Mouse (Mus musculus) kidney, embryonic 14.5 days (tissue): Measurements from ENCODE around the gene Psmb2. TPM values are rescaled to one million over a fixed set of nuclear protein-coding genes. Genes with fewer than 3 reads are reported as not detected.

Source experiments
- ATAC-seq: fragments of 200-750 bp; cut with Nextera tagmentation; 2 replicates; pipeline ENCODE4 v1.8.0; 2017; ENCODE audit warnings: moderate number of reproducible peaks, mild to moderate bottlenecking, moderate TSS enrichment, moderate library complexity; ENCODE audit not compliant: low FRiP score, low TSS enrichment
- H3K27ac ChIP-seq: fragments of 300-500 bp; sonication (generic); 2 replicates; pipeline ENCODE4 v1.5.1; 2014; ENCODE audit warnings: low read depth, mild to moderate bottlenecking, low read length, moderate library complexity, mixed read lengths
- H3K27me3 ChIP-seq: fragments of 300-500 bp; sonication (generic); 2 replicates; pipeline ENCODE4 v1.6.1; 2014; ENCODE audit warnings: mild to moderate bottlenecking, low read length; ENCODE audit not compliant: control insufficient read depth, insufficient read depth
- H3K36me3 ChIP-seq: fragments of 300-500 bp; sonication (generic); 2 replicates; pipeline ENCODE4 v1.6.1; 2014; ENCODE audit warnings: low read length, mixed read lengths; ENCODE audit not compliant: control insufficient read depth, insufficient read depth
- H3K4me1 ChIP-seq: fragments of 300-500 bp; sonication (generic); 2 replicates; pipeline ENCODE4 v1.6.1; 2014; ENCODE audit warnings: low read length, mixed read lengths; ENCODE audit not compliant: control insufficient read depth, insufficient read depth
- H3K4me2 ChIP-seq: fragments of 300-500 bp; sonication (generic); replicated peaks from 2 replicates; pipeline ENCODE4 v1.6.1; 2014; ENCODE audit warnings: low read depth, mild to moderate bottlenecking, low read length
- H3K4me3 ChIP-seq: fragments of 300-500 bp; sonication (generic); 2 replicates; pipeline ENCODE4 v1.5.1; 2014; ENCODE audit warnings: mild to moderate bottlenecking, low read length
- H3K9ac ChIP-seq: fragments of 300-500 bp; sonication (generic); 2 replicates; pipeline ENCODE4 v1.6.1; 2014; ENCODE audit warnings: low read depth, mild to moderate bottlenecking, low read length, moderate library complexity
- H3K9me3 ChIP-seq: fragments of 300-500 bp; sonication (generic); 2 replicates; pipeline ENCODE4 v1.6.1; 2016; ENCODE audit warnings: low read length; ENCODE audit not compliant: control insufficient read depth
- WGBS: fragments of 180-500 bp; shearing (Covaris S2); extraction: QIAGEN DNeasy Blood & Tissue Kit; methylation state at CpG from one replicate; pipeline ENCODE4 v1.1.7; 2014; 5-methylcytosine and 5-hydroxymethylcytosine counted together
- polyA plus RNA-seq: library from polyadenylated mRNA; unstranded; fragments of >200 nt; fragmentation: Nextera tagmentation; extraction: Ambion mirVana; gene quantifications from 2 replicates; pipeline ENCODE4 v1.2.1, GENCODE M21; 2014

Gene Psmb2
- polyA plus RNA-seq, 1 experiment from 2014 or later: 510 TPM

DNA sequence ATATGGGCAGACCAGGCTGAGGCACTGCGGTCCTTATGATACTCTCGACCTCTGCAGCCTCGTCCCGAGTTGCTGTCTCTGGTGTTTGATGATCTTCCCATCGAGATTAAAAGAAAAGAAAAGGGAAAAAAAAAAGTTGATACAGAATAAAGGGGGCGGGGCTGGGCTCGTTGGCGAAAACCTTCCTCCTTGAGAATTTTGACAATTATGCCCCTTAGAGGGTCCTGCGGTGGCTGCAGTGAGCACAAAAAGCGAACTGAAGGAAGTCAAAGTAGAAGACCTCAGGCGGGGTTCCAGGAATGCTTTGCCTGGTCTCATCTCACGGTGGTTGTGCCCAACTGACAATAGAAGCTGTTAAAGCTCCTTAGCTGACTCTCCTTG is 76.8 kb downstream of the Psmb2 start:
- Histone ChIP-seq H3K4me1 (peaks cover 6% of the 10 kb centered on the region), H3K27me3 (no peaks in the 10 kb centered on the region), H3K4me2 (peak overlapping the region; percentile 97), H3K4me3 (peak overlapping the region; percentile 89), H3K27ac (no peak overlapping the region), H3K9me3 (no peaks in the 10 kb centered on the region), H3K36me3 (peaks cover 12% of the 10 kb centered on the region), H3K9ac (peak overlapping the region; percentile 70)
- under 1% methylated on average over 12 of the region's 12 CpGs for WGBS
- no peak for ATAC-seq

DNA sequence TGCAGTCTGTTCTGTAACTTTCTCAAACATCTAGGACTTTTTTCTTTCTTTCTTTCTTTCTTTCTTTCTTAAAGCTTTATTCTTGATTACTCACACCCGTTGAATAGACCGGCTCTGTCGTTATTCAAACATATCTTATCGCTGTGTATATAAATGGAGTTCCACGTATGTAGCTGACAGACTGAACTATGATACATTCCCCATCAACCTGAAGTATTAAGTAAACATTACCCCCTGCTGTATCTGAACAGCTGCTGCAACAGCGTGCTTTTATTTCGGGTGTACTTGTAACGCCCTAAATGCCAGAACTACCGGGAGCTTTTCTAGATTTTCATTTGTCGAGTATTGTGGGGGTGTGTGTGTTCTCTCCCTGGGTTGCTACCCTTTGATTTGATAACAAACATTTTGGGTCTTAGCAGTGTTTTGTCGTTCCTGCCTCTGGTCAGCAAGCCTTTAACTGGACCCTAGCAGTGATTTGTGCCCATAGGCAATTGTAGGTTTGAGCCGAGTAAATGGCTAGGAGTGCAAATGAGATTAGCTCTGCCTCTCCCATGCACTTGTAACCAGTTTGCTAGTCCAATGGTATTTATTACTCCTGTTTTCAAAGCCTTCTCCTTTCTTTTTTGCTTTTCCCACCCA is 77.4 kb downstream of the Psmb2 start:
- Histone ChIP-seq H3K9ac (0 out of 2 replicates have a peak overlapping the region, but pooled peaks have one; percentile 70), H3K4me2 (peak overlapping the region; percentile 97), H3K36me3 (peaks cover 12% of the 10 kb centered on the region), H3K27me3 (no peaks in the 10 kb centered on the region), H3K9me3 (no peaks in the 10 kb centered on the region), H3K4me3 (peak overlapping the region; percentile 89), H3K27ac (no peak overlapping the region), H3K4me1 (peaks cover 6% of the 10 kb centered on the region)
- no peak for ATAC-seq
- 50% methylated on average over 12 of the region's 12 CpGs for WGBS

DNA sequence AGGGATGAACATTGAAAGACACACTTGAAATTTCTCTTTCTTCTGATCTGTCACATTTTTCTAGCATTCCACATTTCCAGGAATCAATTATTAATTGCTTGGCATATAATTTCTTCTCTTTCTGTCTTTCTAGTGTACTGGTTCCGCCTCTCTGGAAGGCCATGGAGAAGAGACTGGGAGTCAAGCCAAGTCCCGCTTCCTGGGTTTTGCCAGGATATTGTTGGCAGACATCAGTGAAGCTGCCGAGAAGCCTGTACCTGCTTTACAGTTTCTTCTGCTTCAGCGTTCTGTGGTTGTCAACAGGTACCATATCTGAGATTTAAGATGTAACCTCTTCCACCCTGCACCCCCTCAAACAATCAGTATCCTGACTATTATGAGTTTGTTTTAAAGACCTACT is 79.3 kb downstream of the Psmb2 start:
- WGBS: 84% methylated on average over 4 of the region's 4 CpGs
- no peaks in the 10 kb centered on the region for H3K27me3 ChIP-seq
- no peak for ATAC-seq
- H3K4me2 ChIP-seq: no peak overlapping the region
- no peaks in the 10 kb centered on the region for H3K9me3 ChIP-seq
- H3K9ac ChIP-seq: no peak overlapping the region
- H3K4me1 ChIP-seq: peaks cover 4% of the 10 kb centered on the region
- H3K4me3 ChIP-seq: no peak overlapping the region
- no peak overlapping the region for H3K27ac ChIP-seq
- peaks cover 12% of the 10 kb centered on the region; the same call in 1 of the 2 replicates for H3K36me3 ChIP-seq

DNA sequence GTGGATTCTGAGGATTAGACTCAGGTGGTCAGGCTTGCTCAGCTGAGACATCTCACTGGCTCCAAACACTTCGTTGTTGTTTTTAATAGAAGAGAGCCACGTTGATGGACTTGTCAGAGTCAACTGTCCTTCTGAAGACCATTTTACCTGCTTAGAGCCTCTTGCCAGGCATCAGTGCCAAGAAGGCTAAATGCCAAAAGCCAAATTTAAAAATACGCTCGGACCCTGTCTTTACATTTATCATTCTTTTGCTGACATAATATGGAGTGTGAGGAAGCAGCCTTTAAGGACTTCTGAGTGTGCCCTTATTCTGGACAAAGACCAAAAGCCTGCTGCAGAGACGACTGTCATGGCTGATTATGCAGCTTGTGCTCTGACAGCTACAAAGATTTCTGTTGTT is 80.9 kb downstream of the Psmb2 start:
- WGBS: 83% methylated on average over 5 of the region's 5 CpGs

More for the DNA sequence above, 80.9 kb downstream of the Psmb2 start:
- H3K4me3 ChIP-seq: no peak overlapping the region
- no peak overlapping the region for H3K4me2 ChIP-seq
- no peaks in the 10 kb centered on the region for H3K27me3 ChIP-seq
- H3K36me3 ChIP-seq: peaks cover 12% of the 10 kb centered on the region; the same call in 1 of the 2 replicates
- no peak overlapping the region for H3K27ac ChIP-seq
- H3K9me3 ChIP-seq: no peaks in the 10 kb centered on the region
- no peak for ATAC-seq
- H3K4me1 ChIP-seq: no peaks in the 10 kb centered on the region
- H3K9ac ChIP-seq: no peak overlapping the region

Other genes starting within 250 kb of the Psmb2 start
- 13.7 and 15.6 TPM in 2 replicates for gene Ago3, start 248.1 kb upstream of the Psmb2 start, polyA plus RNA-seq
- gene Ago1, start 209.0 kb upstream of the Psmb2 start, polyA plus RNA-seq: 8.0 and 8.4 TPM in 2 replicates
- gene Ago4, start 144.2 kb upstream of the Psmb2 start, polyA plus RNA-seq: 1.3 and 1.9 TPM in 2 replicates
- 45.4 and 54.1 TPM in 2 replicates for gene Clspn, start 120.7 kb upstream of the Psmb2 start, polyA plus RNA-seq
- 2.4 and 2.6 TPM in 2 replicates for gene 5730409E04Rik, start 67.8 kb upstream of the Psmb2 start, polyA plus RNA-seq
- gene Tfap2e, start 58.6 kb downstream of the Psmb2 start, polyA plus RNA-seq: not detected in 2 replicates
- gene Ncdn, start 75.8 kb downstream of the Psmb2 start, polyA plus RNA-seq: 15.0 and 24.7 TPM in 2 replicates
- 19.3 and 23.4 TPM in 2 replicates for gene AU040320, start 75.9 kb downstream of the Psmb2 start, polyA plus RNA-seq